Mouse (Mus musculus): Measurements from ENCODE around the gene Mgat5b. TPM values are rescaled to one million over a fixed set of nuclear protein-coding genes. Genes with fewer than 3 reads are reported as not detected.

Mgat5b gene
- polyA plus RNA-seq (2015; fragmentation: Illumina TruSeq; extraction: RNeasy Lipid Tissue Mini Kit (QIAGEN cat#74804); ENCODE audit: insufficient read depth, low replicate concordance): not detected

GRCm38 (mm10) chr11:116918323-116919185 lies at the start of gene Mgat5b:
Gene Mgat5b, plus strand, starts transcription at chr11:116918863.

Other genes with a start within 250 kb of the Mgat5b start
- not detected for gene St6galnac1, start 143.4 kb upstream of the Mgat5b start, polyA plus RNA-seq (2015; fragmentation: Illumina TruSeq; extraction: RNeasy Lipid Tissue Mini Kit (QIAGEN cat#74804); ENCODE audit: insufficient read depth, low replicate concordance)
- gene Mxra7, start 90.8 kb upstream of the Mgat5b start, polyA plus RNA-seq (2015; fragmentation: Illumina TruSeq; extraction: RNeasy Lipid Tissue Mini Kit (QIAGEN cat#74804); ENCODE audit: insufficient read depth, low replicate concordance): 11.8 TPM
- gene Mettl23, start 75.6 kb upstream of the Mgat5b start, polyA plus RNA-seq (2015; fragmentation: Illumina TruSeq; extraction: RNeasy Lipid Tissue Mini Kit (QIAGEN cat#74804); ENCODE audit: insufficient read depth, low replicate concordance): 116 TPM
- 39.3 TPM for gene Jmjd6, start 75.4 kb upstream of the Mgat5b start, polyA plus RNA-seq (2015; fragmentation: Illumina TruSeq; extraction: RNeasy Lipid Tissue Mini Kit (QIAGEN cat#74804); ENCODE audit: insufficient read depth, low replicate concordance)
- gene Mfsd11, start 66.4 kb upstream of the Mgat5b start, polyA plus RNA-seq (2015; fragmentation: Illumina TruSeq; extraction: RNeasy Lipid Tissue Mini Kit (QIAGEN cat#74804); ENCODE audit: insufficient read depth, low replicate concordance): 22.4 TPM
- 528 TPM for gene Srsf2, start 65.8 kb upstream of the Mgat5b start, polyA plus RNA-seq (2015; fragmentation: Illumina TruSeq; extraction: RNeasy Lipid Tissue Mini Kit (QIAGEN cat#74804); ENCODE audit: insufficient read depth, low replicate concordance)
- 20.9 TPM for gene Sec14l1, start 196.3 kb downstream of the Mgat5b start, polyA plus RNA-seq (2015; fragmentation: Illumina TruSeq; extraction: RNeasy Lipid Tissue Mini Kit (QIAGEN cat#74804); ENCODE audit: insufficient read depth, low replicate concordance)

All from spleen, adult 10 weeks (tissue).